Mouse (Mus musculus) naive thymus-derived CD4-positive, alpha-beta T cell, adult 2 months (primary cell): ENCODE measurements around the gene Nkapd1.

Source experiments
- DNase-seq: peaks from one replicate; pipeline ENCODE4 v3.0.0-alpha.2; 2011; ENCODE audit warnings: low read depth

Gene Nkapd1

GRCm38 (mm10) chr9:50601536-50601935 is 15.7 kb downstream of the Nkapd1 start:
- DNase-seq = no peak

- no peak for DNase-seq
These were observed 20.3 kb downstream of the Nkapd1 start for GRCm38 (mm10) chr9:50596973-50597372.

- no peak for DNase-seq
These were observed 22.4 kb downstream of the Nkapd1 start for GRCm38 (mm10) chr9:50594794-50595417.

GRCm38 (mm10) chr9:50593544-50593943 is 23.7 kb downstream of the Nkapd1 start:
- peak; percentile 72 for DNase-seq

- DNase-seq = no peak
These were observed 24.3 kb downstream of the Nkapd1 start for GRCm38 (mm10) chr9:50592955-50593354.

GRCm38 (mm10) chr9:50590856-50591518 is 26.3 kb downstream of the Nkapd1 start:
- DNase-seq = no peak

GRCm38 (mm10) chr9:50586955-50587354 is 30.3 kb downstream of the Nkapd1 start:
- no peak for DNase-seq

- DNase-seq = no peak
These were observed 32.0 kb downstream of the Nkapd1 start for GRCm38 (mm10) chr9:50585145-50585818.

- no peak for DNase-seq
These were observed 36.9 kb downstream of the Nkapd1 start for GRCm38 (mm10) chr9:50580370-50580769.

GRCm38 (mm10) chr9:50569599-50570525 is 47.4 kb downstream of the Nkapd1 start:
- DNase-seq = no peak

- no peak for DNase-seq
These were observed 49.4 kb downstream of the Nkapd1 start for GRCm38 (mm10) chr9:50567881-50568280.

- DNase-seq = no peak
These were observed 49.9 kb downstream of the Nkapd1 start for GRCm38 (mm10) chr9:50567372-50567771.

- DNase-seq = no peak
These were observed 51.3 kb downstream of the Nkapd1 start for GRCm38 (mm10) chr9:50565940-50566339.

GRCm38 (mm10) chr9:50565173-50565572 is 52.1 kb downstream of the Nkapd1 start:
- no peak for DNase-seq

- no peak for DNase-seq
These were observed 55.3 kb downstream of the Nkapd1 start for GRCm38 (mm10) chr9:50561918-50562360.

GRCm38 (mm10) chr9:50561145-50561917 is 55.9 kb downstream of the Nkapd1 start, which contains the start of gene Tex12:
Gene Tex12 (minus strand): TSS chr9:50561325.
- DNase-seq = no peak
